Mouse (Mus musculus): ENCODE measurements around the gene Gcsh.

GRCm38 (mm10) chr8:117033393-117033792, 40.1 kb upstream of the Gcsh start:
- TF ChIP-seq POLR2A (IDR thresholded peaks at IDR 0.05; ENCODE audit: low read depth, low read length) (no peak), CTCF (IDR thresholded peaks at IDR 0.05; ENCODE audit: extremely low read depth, insufficient read depth, insufficient read length, insufficient replicate concordance) (no peak)

All from spleen, adult 2 months (tissue).